Mouse (Mus musculus) heart, embryonic 10.5 days (tissue): ENCODE data around the gene Gm30191. TPM values are rescaled to one million over a fixed set of nuclear protein-coding genes. Genes with fewer than 3 reads are reported as not detected.
A peak's percentile ranks its signal among the peaks of the same experiment; 100 is the strongest.
"Not testable (repeated sequence)": the region's sequence is repeated elsewhere in the genome, so short reads cannot be mapped to it uniquely, and the experiment has no call there.

Source experiments
- DNase-seq: peaks from one replicate; pipeline ENCODE4 v3.0.0-alpha.2; 2017; ENCODE audit warnings: low spot score
- H3K27ac ChIP-seq: fragments of 300-500 bp; sonication (generic); 2 replicates; pipeline ENCODE4 v1.5.1; 2016; ENCODE audit warnings: mild to moderate bottlenecking
- H3K27me3 ChIP-seq: fragments of 300-500 bp; sonication (generic); 2 replicates; pipeline ENCODE4 v1.6.1; 2016; ENCODE audit warnings: mild to moderate bottlenecking; ENCODE audit not compliant: poor library complexity, insufficient read depth, severe bottlenecking
- H3K36me3 ChIP-seq: fragments of 300-500 bp; sonication (generic); 2 replicates; pipeline ENCODE4 v1.6.1; 2016; ENCODE audit warnings: mild to moderate bottlenecking, moderate library complexity
- H3K4me1 ChIP-seq: fragments of 300-500 bp; sonication (generic); 2 replicates; pipeline ENCODE4 v1.6.1; 2016; ENCODE audit warnings: mild to moderate bottlenecking
- H3K4me3 ChIP-seq: fragments of 300-500 bp; sonication (generic); 2 replicates; pipeline ENCODE4 v1.5.1; 2016; ENCODE audit warnings: mild to moderate bottlenecking, moderate library complexity
- H3K9me3 ChIP-seq: fragments of 300-500 bp; sonication (generic); 2 replicates; pipeline ENCODE4 v1.6.1; 2016; ENCODE audit warnings: mild to moderate bottlenecking, moderate library complexity
- WGBS: fragments of 180-500 bp; shearing (Covaris S2); methylation state at CpG from one replicate; pipeline ENCODE4 v1.1.7; 2016; 5-methylcytosine and 5-hydroxymethylcytosine counted together
- polyA plus RNA-seq: library from polyadenylated mRNA; unstranded; fragments of >200 nt; fragmentation: Nextera tagmentation; extraction: Ambion mirVana; gene quantifications from 2 replicates; pipeline ENCODE4 v1.2.1, GENCODE M21; 2016

Gm30191 gene
- polyA plus RNA-seq, 1 experiment from 2014 or later: not detected

- no peaks in the 10 kb centered on the region for H3K9me3 ChIP-seq
- peaks cover 28% of the 10 kb centered on the region for H3K36me3 ChIP-seq
- peak overlapping the region; percentile 52 for H3K4me3 ChIP-seq
- H3K27ac ChIP-seq: peak overlapping the region; percentile 77
- H3K27me3 ChIP-seq: no peaks in the 10 kb centered on the region
- peaks cover 4% of the 10 kb centered on the region; the same call in 1 of the 2 replicates for H3K4me1 ChIP-seq
- 2% methylated on average over 14 of the region's 14 CpGs for WGBS
- DNase-seq: peak; percentile 93
Observed at GRCm38 (mm10) chr4:134273417-134274345, 26.9 kb downstream of the Gm30191 start.

GRCm38 (mm10) chr4:134284942-134285341 is 38.2 kb downstream of the Gm30191 start:
- WGBS: 46% methylated on average over 2 of the region's 2 CpGs
- Histone ChIP-seq H3K9me3 (no peaks in the 10 kb centered on the region), H3K36me3 (peaks cover 43% of the 10 kb centered on the region), H3K27ac (no peak overlapping the region; the same call in 1 of the 2 replicates), H3K27me3 (no peaks in the 10 kb centered on the region), H3K4me3 (no peak overlapping the region), H3K4me1 (peaks cover 41% of the 10 kb centered on the region)
- no peak for DNase-seq

GRCm38 (mm10) chr4:134286226-134287167 is 39.8 kb downstream of the Gm30191 start:
- no peaks in the 10 kb centered on the region for H3K9me3 ChIP-seq
- DNase-seq: peak; percentile 84
- peaks cover 41% of the 10 kb centered on the region for H3K4me1 ChIP-seq
- H3K4me3 ChIP-seq: peak overlapping the region; percentile 99
- H3K27me3 ChIP-seq: no peaks in the 10 kb centered on the region
- peaks cover 32% of the 10 kb centered on the region for H3K36me3 ChIP-seq
- peak overlapping the region; percentile 99 for H3K27ac ChIP-seq
- WGBS: 3% methylated on average over 59 of the region's 59 CpGs

DNA sequence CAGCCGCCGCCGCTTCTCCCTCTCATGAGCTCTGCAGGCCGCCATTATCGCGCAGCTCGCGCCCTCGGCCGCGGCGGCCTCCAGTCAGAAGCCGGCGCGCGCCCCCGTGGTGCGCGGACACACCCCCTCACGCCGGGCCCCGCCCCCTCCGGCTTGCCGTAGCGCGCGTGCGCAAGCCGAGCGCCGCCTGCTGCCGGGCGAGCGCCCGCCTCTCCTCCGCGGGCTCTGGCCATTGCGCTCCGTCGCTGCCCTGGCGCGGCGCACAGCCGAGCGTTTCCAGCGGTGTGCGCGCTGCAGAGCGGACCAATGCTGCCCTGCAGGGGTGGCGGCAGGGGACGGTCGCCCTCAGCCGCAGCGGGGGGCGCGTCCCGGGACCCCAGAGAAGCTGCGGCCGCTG is 40.4 kb downstream of the Gm30191 start:
- peaks cover 27% of the 10 kb centered on the region for H3K36me3 ChIP-seq
- H3K9me3 ChIP-seq: no peaks in the 10 kb centered on the region
- H3K4me1 ChIP-seq: peaks cover 44% of the 10 kb centered on the region
- DNase-seq: peak; percentile 95
- peak overlapping the region; percentile 99 for H3K4me3 ChIP-seq
- peak overlapping the region; percentile 99 for H3K27ac ChIP-seq
- under 1% methylated on average over 59 of the region's 59 CpGs for WGBS
- H3K27me3 ChIP-seq: no peaks in the 10 kb centered on the region

DNA sequence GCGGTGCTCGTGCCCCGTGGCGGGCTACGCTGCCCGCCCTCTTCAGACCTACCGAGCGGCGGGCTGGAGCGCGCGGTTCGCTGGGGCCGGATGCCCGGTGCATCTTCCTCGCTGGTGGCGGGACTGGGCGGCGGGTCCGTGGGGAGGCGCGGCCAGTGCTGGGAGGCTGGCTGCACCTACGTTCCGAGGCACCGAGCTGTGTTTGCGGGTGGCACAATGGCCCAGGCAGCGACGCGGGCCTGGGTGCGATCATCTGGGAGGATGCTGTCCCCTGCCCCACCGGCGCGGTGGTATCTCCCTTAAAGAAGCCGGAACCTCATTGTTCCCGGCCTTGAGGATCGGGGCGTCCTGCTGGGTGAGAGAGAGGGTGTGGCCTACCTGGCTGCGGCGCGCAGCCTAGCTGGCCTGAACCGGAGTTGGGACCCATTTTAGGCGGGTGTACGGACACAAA is 40.9 kb downstream of the Gm30191 start, which contains the start of gene Pdik1l:
TSS of gene Pdik1l (minus strand) at position 321 of the 451 bp plus-strand sequence.
- Histone ChIP-seq H3K27me3 (no peaks in the 10 kb centered on the region), H3K27ac (peak within 1 kb of the TSS; percentile 99), H3K4me1 (peaks cover 49% of the 10 kb centered on the region), H3K9me3 (no peaks in the 10 kb centered on the region), H3K4me3 (peak within 1 kb of the TSS; percentile 99), H3K36me3 (peaks cover 22% of the 10 kb centered on the region)
- WGBS: under 1% methylated on average over 43 of the region's 43 CpGs
- DNase-seq: peak; percentile 90

DNA sequence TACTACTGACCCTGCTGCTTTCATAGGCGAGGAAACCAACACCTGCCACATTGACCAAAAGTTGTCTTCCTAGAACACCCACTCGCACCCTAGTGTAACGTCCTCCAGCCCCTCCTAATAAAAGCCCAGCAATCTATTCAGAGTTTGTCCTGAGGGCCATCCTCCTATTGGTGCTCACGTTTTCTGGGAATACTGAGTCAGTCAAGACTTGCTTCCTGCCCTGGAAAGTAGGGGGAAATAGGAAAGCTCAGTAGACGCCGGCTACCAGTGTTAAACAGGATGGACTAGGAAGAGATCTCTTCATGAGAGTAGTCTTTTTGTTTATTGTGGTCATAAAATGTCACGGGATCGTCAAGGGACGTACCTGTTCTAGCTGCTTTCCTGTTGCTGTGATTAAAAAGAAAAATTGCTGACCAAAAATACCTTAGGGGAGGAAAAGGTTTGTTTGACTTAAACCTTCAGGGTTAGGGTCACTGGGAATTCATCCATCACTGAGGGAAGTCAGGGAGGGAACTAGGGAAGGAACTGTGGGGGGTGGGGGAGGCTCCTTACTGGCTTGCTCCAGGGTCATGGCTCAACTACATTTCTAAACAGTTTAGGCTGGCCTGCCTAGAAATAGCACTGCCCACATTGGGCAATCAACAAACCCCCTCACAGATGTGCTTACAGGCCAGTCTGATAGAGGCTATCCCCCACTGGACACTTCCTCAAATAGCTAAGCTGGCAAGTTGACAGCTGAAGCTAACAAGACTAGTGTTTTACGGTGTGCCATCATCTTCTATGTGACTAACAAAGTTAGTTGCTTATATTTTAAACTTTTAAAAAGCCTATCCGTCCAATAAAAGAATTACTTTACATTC is 41.9 kb downstream of the Gm30191 start:
- WGBS: 42% methylated on average over 11 of the region's 11 CpGs
- Histone ChIP-seq H3K36me3 (peaks cover 12% of the 10 kb centered on the region), H3K4me1 (peaks cover 59% of the 10 kb centered on the region), H3K27me3 (0 out of 2 replicates have a peak, but pooled peaks cover 4% of the 10 kb centered on the region), H3K27ac (peak overlapping the region; percentile 99), H3K4me3 (peak overlapping the region; percentile 99), H3K9me3 (no peaks in the 10 kb centered on the region)
- no peak for DNase-seq

DNA sequence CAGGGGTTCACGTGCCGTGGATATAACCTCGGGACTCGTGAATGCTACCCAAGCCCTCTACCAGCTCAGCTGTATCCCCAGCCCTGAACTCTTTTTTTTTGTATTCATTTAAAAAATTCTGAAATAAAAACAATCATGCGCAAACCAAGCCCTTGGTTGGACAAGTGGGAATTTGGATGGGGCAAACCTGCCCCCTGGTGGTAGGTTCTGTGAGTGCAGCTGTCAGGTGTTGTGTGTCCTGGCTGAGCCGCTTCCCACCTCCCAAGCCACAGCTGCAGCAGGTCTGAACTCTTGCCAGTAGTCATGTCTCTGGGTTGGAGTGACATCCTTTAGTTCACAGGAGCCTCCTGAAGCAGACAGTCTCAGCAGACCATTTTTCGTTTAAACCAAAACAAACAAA is 45.3 kb downstream of the Gm30191 start:
- H3K27me3 ChIP-seq: 0 out of 2 replicates have a peak, but pooled peaks cover 4% of the 10 kb centered on the region
- WGBS: 28% methylated on average over 7 of the region's 7 CpGs
- no peaks in the 10 kb centered on the region for H3K36me3 ChIP-seq
- DNase-seq: peak; percentile 91
- H3K9me3 ChIP-seq: no peaks in the 10 kb centered on the region
- H3K4me3 ChIP-seq: no peak overlapping the region
- H3K27ac ChIP-seq: peak overlapping the region; percentile 86; the same call in 1 of the 2 replicates
- H3K4me1 ChIP-seq: peaks cover 51% of the 10 kb centered on the region

DNA sequence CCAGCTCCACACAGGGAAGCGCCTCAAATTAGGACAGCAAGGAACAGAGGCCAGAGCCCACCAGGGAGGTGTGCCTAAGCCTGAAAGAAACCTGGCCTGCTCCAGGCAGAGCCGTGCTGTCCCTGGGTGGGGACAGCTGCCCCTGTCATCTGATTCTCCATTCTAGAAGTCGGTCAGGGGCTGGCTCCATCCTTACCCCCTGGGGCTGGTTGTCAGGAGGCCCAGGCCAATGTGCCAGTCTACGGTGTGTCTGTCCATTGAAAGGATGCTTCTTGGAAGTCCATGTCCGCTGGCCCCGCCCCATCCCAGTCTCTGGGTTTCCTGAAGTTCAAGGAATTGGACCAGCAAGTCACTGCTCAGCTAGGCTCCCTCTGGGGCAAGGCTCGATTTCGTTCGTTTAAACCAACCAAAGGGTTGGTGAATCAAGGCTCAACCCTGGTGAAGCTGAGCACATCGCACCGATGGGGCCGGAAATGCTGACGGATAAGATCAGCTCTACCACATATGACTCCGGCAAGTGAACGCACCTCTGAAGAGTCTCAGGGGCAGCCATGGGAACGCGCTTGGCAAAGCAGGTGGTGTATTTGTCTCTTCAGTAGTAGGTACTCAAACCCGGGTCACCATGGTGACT is 46.4 kb downstream of the Gm30191 start:
- Histone ChIP-seq H3K27ac (peak overlapping the region; percentile 86), H3K4me3 (peak overlapping the region; percentile 5), H3K27me3 (0 out of 2 replicates have a peak, but pooled peaks cover 4% of the 10 kb centered on the region), H3K36me3 (no peaks in the 10 kb centered on the region), H3K4me1 (peaks cover 45% of the 10 kb centered on the region), H3K9me3 (no peaks in the 10 kb centered on the region)
- no peak for DNase-seq
- WGBS: 43% methylated on average over 18 of the region's 18 CpGs

GRCm38 (mm10) chr4:134293692-134294163 is 47.0 kb downstream of the Gm30191 start:
- 0 out of 2 replicates have a peak, but pooled peaks cover 4% of the 10 kb centered on the region for H3K27me3 ChIP-seq
- peak overlapping the region; percentile 5 for H3K4me3 ChIP-seq
- peak overlapping the region; percentile 86 for H3K27ac ChIP-seq
- DNase-seq: peak; percentile 94
- H3K36me3 ChIP-seq: no peaks in the 10 kb centered on the region
- H3K9me3 ChIP-seq: no peaks in the 10 kb centered on the region
- 21% methylated on average over 9 of the region's 9 CpGs for WGBS
- peaks cover 40% of the 10 kb centered on the region for H3K4me1 ChIP-seq

GRCm38 (mm10) chr4:134296096-134296495 is 49.4 kb downstream of the Gm30191 start:
- H3K4me1 ChIP-seq: peaks cover 45% of the 10 kb centered on the region
- not testable (repeated sequence) for H3K36me3 ChIP-seq, H3K9me3 ChIP-seq, DNase-seq, H3K4me3 ChIP-seq, H3K27me3 ChIP-seq, H3K27ac ChIP-seq
- 84% methylated on average over 4 of the region's 4 CpGs for WGBS

- Histone ChIP-seq H3K27me3 (0 out of 2 replicates have a peak, but pooled peaks cover 4% of the 10 kb centered on the region), H3K9me3 (no peaks in the 10 kb centered on the region), H3K4me1 (peaks cover 45% of the 10 kb centered on the region), H3K4me3 (no peak overlapping the region), H3K27ac (no peak overlapping the region), H3K36me3 (no peaks in the 10 kb centered on the region)
- no peak for DNase-seq
- WGBS: 89% methylated on average over 4 of the region's 4 CpGs
Observed at GRCm38 (mm10) chr4:134296523-134296922, 49.8 kb downstream of the Gm30191 start.
